Mouse (Mus musculus) heart, postnatal 36 days (tissue): ENCODE results near the gene Abca17. TPM values are rescaled to one million over a fixed set of nuclear protein-coding genes. Genes with fewer than 3 reads are reported as not detected.

Experiments used
- DNase-seq, 2 experiments: peaks; one replicate each; pipeline ENCODE4 v3.0.0; 2021 to 2022
- intact Hi-C: fragments of 180-260 bp; cut with DNase I; formaldehyde crosslinking; loops from one replicate; pipeline ENCODE4 v1.15.1; 2025
- microRNA-seq, 2 experiments: library from miRNA; unstranded; fragments of <30 nt; microRNA quantifications; one replicate each; pipeline ENCODE4 v1.2.0; 2021; ENCODE audit warnings: borderline number of aligned reads in 2 of 2
- total RNA-seq, 2 experiments: library from RNA; stranded (reverse); gene quantifications; 2 replicates each; pipeline ENCODE4 v1.2.3; 2021

Gene Abca17
- total RNA-seq, 2 experiments from 2014 or later = 0.08 TPM; not detected in 1

DNA sequence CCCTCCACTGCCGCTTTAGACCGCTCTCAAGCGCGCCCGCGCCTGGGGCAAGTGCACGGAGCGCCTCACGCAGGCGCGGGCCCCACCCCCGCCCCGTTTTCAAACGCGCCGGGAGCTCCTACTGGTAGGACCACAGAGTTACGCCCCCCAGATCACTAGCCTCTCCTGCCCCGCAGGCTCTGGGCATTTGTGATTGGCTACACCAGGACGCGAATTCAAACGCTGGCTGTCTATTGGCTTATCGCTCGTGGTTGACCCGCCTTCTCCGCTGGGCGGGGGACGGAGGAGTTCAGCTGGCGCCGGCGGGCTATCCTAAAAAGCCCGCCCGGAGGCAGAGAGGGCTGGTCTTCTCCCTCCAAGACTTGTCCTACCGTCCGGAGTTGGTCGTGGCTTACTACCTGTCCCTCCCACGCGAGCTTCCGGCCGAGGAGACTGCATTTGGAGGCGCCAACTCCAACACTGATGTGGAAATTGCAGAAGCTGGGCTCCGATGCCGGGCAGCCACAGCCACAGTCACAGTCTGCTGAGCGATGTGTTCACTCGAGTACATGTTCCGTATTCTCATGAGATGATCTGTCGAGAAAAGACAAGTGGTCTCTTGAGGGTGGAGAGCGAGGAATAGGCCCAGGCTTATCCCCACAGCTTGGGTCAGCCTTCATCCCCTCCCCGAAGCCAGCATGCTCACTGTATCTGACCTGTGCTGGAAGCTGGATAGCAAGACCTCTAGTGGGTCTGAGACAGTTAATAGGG lies 99.4 kb downstream of the Abca17 start, which contains the start of gene Ccnf:
Ccnf (minus strand) TSS at position 165 of the 750 bp plus-strand sequence.
- peak; percentile 92 to 95 for DNase-seq
- intact Hi-C loops = loop anchor here (2.0 to 5.0 kb wide), 3 partner anchors 47 to 101 kb away; partner anchors contain the start of genes Abca17, Abca3 and Tbc1d24

GRCm38 (mm10) chr17:24250988-24251319 lies 99.9 kb downstream of the Abca17 start:
- intact Hi-C loops = loop anchor here (2.0 to 5.0 kb wide), 3 partner anchors 46 to 101 kb away; partner anchors contain the start of genes Abca17, Abca3 and Tbc1d24

DNA sequence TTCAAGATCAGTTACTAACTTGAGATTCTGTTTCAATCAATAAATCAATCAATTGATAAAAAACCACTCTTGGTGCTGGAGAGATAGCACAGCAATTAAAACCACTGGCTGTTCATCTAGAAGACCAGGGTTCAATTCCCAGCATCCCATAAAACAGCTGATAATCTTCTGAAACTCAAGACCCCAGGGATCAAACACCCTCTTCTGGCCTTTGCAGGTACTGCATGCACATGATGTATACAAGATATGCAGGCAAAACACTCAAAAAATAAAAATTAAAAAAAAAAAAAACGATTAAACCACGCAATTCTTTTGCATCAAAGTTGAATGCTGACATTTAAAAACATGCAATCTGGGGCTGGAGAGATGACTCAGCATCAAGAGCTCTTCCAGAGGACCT lies 102.2 kb downstream of the Abca17 start:
- intact Hi-C loops = no loop called here
- no peak for DNase-seq

More at GRCm38 (mm10) chr17:24250988-24251319, 99.9 kb downstream of the Abca17 start:
- DNase-seq = no peak

DNA sequence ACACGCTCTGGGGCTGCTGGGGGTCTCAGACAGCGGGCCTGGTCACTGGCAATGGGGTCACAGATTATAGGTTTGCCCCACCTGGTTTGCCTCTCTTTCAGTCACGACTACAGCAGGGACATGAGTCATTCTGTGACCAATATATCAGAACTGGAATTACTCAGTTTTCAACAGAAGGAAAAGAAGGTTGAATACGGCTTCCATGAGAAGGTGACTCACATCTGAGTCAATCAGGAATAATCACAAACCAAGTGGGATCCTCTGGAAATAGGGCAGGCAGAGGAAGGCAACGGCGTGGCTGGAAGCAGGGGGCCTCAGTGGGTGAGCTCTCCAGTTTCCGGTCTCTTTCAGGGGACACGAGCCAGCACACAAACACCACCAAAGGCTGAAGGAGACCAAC lies 106.8 kb downstream of the Abca17 start:
- intact Hi-C loops = no loop called here
- DNase-seq = no peak

DNA sequence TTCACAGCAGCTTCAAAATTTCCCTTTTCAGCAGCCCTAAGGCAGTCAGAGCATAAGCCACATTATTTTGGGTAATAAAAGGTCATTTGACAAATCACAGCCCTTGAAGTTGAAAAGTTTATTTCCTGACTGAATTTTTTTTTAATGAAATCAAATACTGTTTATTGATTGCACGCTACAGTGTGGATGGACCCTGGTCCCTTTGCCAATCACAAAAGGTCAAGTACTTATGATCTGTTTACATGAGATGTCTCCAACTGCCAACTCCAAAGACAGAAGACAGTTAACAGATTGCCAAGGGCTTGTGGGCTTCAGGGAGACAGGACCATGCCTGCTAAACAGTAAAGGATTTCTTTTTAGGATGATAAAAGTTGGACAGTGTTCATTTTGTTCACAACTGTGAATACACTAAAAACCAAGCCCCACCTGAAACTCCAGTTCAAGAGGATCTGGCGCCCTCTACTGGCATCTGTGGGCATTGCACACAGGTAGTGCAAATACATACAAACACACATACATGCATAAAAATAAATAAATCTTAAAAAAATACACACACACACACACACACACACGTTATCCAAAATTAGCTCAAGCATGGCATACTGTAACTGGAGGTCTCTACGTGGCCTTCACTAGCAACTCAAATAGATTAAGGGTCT lies 107.4 kb downstream of the Abca17 start:
- intact Hi-C loops = no loop called here
- peak in 1 of 2 experiments; percentile 37 for DNase-seq

DNA sequence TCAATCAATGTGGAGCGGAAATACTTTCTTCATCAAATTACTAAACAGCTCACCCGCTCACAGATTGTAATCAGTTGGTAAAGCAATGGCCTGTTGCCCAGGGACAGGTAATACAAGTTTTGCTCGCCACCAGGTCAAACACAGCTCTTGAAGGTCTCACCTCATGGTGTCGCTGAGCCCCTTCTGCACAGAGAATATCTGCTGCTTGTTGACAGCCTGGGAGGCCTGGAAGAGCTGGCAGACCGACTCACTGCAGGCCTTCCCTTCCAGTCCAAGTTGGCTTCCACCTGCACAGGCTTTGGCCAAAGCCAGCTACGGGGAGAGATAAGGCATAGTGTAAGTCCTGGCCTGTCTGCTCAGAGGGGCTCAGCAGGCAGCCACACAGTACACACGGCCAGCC lies 113.9 kb downstream of the Abca17 start:
- DNase-seq = peak; percentile 16 to 29
- intact Hi-C loops = loop anchor here (5.0 kb wide), 1 partner anchor 70 kb away; no protein-coding TSS in a partner anchor

- no peak for DNase-seq
- intact Hi-C loops = loop anchor here (5.0 kb wide), 1 partner anchor 71 kb away; no protein-coding TSS in a partner anchor
Measured at GRCm38 (mm10) chr17:24236479-24236878, 114.4 kb downstream of the Abca17 start.

DNA sequence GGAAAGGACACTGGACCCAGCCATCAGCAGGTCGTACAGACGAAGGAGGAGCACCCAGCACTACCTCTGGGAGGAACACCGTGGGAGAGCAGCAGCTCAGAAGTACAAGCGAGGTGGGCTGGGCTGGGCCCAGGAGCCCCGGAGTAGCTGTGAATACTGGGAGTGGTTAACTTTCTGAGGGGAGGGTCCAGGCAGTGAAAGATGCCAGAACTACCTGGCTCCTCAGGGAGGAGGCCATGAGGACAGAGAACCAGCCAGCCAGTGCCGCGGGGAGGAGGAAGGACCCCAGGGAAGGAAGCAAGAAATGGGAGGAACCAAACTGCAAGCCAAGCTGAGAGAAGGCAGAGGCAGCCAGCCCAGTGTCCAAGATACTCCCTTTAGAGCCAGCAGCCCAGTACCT lies 122.9 kb downstream of the Abca17 start:
- no peak for DNase-seq
- intact Hi-C loops = no loop called here

DNA sequence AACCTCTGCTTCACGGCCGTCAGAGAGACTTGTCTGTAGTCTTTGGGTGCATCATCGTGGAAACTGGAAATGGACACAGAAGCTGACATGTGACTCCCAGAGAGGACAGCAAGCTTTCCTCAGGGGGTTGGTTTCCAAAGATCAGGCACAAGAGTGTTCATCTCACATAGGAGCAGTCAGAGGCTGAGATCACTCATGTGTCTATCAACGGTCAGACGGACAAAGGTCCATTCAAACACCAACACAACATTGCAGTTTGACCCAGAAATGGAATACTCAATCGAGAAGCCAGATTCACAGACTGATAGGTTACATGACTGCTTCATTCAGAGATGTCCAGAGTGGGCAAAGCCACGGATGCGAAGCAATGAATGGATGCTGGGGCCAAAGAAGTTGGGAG lies 124.1 kb downstream of the Abca17 start:
- intact Hi-C loops = no loop called here

DNA sequence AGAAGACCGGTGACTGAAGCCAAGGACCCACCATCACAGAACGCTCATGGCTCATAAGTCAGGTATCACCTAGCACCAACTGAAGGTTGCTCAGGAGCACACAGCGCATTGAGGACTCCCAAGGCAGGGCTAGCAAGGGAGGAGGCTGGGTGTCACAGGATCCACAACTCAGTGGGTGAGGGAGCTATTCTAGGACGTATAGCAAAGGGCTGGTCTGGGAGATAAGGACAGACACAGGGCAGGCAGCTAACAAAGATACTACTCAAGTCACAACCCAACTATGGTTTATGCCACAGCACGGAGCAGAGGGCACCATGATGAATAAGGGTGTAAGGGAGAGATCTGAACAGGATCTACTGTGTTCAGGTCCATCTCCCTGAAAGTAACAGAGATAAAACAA lies 125.0 kb downstream of the Abca17 start:
- no peak for DNase-seq
- intact Hi-C loops = no loop called here

More for the DNA sequence above, 124.1 kb downstream of the Abca17 start:
- DNase-seq = no peak

GRCm38 (mm10) chr17:24224741-24225140 lies 126.1 kb downstream of the Abca17 start:
- no peak for DNase-seq
- intact Hi-C loops = no loop called here

DNA sequence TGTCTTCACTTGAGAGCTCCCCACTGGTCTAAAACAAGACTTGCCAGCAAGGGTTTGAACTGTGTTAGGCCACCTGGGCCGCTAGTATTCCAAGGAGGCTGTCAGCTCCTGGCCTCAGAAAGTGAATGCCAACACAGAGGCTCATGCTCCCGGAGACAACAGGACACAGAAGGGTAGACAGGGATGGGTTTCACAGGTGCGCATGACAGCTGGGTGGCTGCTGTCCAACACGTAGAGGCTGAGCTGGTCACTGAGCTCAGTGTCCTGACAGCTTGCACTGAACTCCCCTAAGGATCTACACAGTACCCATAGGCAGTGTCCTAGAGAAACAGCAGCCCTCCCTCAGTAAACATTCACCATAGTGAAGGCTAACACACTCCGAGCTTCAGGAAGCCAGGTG lies 127.4 kb downstream of the Abca17 start:
- intact Hi-C loops = no loop called here
- no peak for DNase-seq

GRCm38 (mm10) chr17:24222653-24223052 lies 128.2 kb downstream of the Abca17 start:
- no peak for DNase-seq
- intact Hi-C loops = no loop called here

DNA sequence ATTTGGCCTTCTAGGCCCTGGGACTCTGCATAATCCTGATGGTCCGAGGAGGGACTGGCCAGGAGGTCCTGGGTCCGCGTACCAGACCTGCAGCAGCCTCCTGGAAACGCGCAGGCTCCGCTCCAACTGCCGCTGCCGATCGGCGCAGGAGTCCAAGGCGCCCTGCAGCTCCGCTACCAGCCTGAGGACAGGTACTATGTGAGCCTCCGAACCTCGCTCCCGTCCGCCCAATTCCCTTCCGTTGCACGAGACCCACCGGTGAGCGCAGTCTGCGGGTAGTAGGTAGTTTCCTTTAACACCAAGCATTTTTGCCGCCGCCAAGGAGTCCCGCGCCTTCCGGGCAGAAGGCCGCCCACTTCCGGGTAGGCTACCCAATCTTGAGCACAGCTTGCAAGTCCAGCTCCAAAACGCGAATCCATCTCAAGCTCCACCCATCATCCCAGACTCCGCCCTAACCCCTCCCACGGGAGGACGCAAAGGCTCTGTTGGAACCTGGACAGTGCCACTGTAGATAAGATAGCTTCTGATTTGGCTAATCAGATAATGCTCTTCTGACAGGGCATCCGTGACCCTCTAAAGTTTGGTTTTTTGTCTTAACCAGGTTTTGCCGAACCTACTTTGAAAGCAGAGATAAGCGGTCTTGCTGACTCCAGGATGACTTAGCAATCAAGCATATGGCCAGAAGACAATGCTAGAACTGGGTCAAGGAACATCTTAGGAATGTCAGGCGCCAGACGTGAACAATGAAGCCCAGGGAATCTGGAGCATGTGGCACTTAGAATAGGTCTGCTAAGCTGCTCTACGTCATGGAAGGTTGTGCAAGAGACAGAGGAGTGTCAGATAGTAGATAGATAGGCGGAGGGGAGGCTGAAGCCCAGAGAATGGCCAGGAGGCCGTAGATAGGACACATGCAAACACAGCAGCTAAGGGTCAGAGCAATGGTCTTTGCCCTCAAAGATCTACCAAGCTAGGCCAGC lies 130.1 kb downstream of the Abca17 start, which contains the start of gene Tedc2:
Tedc2 (minus strand) TSS at position 417 of the 977 bp plus-strand sequence.
- peak; percentile 92 to 95 for DNase-seq
- intact Hi-C loops = no loop called here

DNA sequence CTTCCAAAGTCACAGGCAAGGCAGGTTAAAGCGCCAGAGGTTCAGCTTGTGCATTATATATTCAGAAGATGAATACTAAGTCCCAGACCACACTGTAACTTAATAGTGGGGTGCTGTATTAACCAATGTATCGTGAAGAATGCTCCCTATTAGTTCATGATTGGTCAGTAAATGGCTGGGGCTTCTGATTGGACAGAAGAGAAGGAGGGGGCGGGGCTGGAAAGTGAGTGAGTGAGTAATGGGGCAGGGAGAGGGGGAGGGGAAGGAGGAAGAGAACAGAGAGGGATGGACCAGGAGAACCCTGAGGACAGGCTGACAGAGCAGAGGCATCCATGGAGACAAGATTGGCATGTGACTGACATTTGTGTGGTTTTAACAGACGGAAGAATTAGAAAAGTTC lies 134.0 kb downstream of the Abca17 start:
- intact Hi-C loops = no loop called here
- no peak for DNase-seq

Small RNA genes within 50 kb of the gene (microRNA-seq; reads per million reads assigned to microRNA genes)
- gene Gm24427 (0 reads per million in 2 experiments), gene Mir5134 (2.7 to 8.7 reads per million in 2 experiments), gene Mir6965 (0 to 0.67 reads per million in 2 experiments)

Other genes with a start within 250 kb of the Abca17 start
- gene Pdpk1, start 200.1 kb downstream of the Abca17 start, total RNA-seq = 10 to 100 TPM; 41.0 to 45.2 TPM
- gene Amdhd2, start 187.3 kb downstream of the Abca17 start, total RNA-seq = 10 to 100 TPM; 10.8 to 15.0 TPM
- 100 to 1,000 TPM; 227 to 247 TPM for gene Atp6v0c, start 181.4 kb downstream of the Abca17 start, total RNA-seq
- gene Tbc1d24, start 145.5 kb downstream of the Abca17 start, total RNA-seq = 1 to 10 TPM; 8.4 to 9.4 TPM
- gene Ntn3, start 141.5 kb downstream of the Abca17 start, total RNA-seq = under 1 TPM; 0.58 to 0.68 TPM
- 1 to 10 TPM; 2.1 to 3.2 TPM for gene Tedc2, start 130.2 kb downstream of the Abca17 start, total RNA-seq
- gene Ccnf, start 99.6 kb downstream of the Abca17 start, total RNA-seq = 1 to 10 TPM in 1 of 2 experiments, under 1 TPM in 1; 0.92 to 1.1 TPM
- 10 to 100 TPM; 13.5 to 15.5 TPM for gene Abca3, start 882 bp upstream of the Abca17 start, total RNA-seq
- 10 to 100 TPM; 58.4 to 61.6 TPM for gene Rnps1, start 63.5 kb upstream of the Abca17 start, total RNA-seq
- 100 to 1,000 TPM; 511 to 548 TPM for gene Eci1, start 75.6 kb upstream of the Abca17 start, total RNA-seq
- 1 to 10 TPM; 1.1 to 1.4 TPM for gene Dnase1l2, start 92.0 kb upstream of the Abca17 start, total RNA-seq
- gene E4f1, start 119.2 kb upstream of the Abca17 start, total RNA-seq = 10 to 100 TPM; 11.0 to 12.4 TPM
- 10 to 100 TPM; 39.1 to 41.9 TPM for gene Pgp, start 119.3 kb upstream of the Abca17 start, total RNA-seq
- not detected for gene Bricd5, start 122.8 kb upstream of the Abca17 start, total RNA-seq
- 1 to 10 TPM; 8.1 to 9.0 TPM for gene Mlst8, start 128.0 kb upstream of the Abca17 start, total RNA-seq
- gene Caskin1, start 137.5 kb upstream of the Abca17 start, total RNA-seq = under 1 TPM; 0.11 to 0.14 TPM
- gene Traf7, start 176.9 kb upstream of the Abca17 start, total RNA-seq = 10 to 100 TPM; 45.7 to 51.6 TPM
- gene Rab26, start 183.1 kb upstream of the Abca17 start, total RNA-seq = not detected
- gene Pkd1, start 198.8 kb upstream of the Abca17 start, total RNA-seq = 10 to 100 TPM; 45.4 to 45.6 TPM